Mouse (Mus musculus): Measurements from ENCODE around the gene Ftcd. TPM values are rescaled to one million over a fixed set of nuclear protein-coding genes. Genes with fewer than 3 reads are reported as not detected.

The Ftcd gene
- total RNA-seq, 1 experiment from 2014 or later, result not detected

DNA sequence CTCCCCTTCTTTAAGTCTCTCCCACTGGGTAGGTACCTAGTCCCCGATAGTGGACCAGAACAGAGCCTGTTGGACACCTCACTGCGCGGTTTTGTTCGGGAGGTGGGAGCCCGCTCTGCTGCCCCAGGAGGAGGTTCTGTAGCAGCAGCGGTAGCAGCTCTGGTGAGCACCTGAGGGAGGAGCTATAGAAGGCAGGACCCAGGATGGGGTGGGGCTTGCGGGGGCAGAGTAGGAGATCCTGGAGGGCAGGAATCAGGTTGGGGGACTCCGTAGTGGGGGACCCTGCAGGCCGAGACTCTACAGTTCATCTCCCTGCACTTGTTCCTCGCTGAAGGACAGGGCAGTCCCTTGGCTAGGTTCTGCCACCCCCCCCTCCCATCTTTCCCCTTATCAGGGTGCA, 8.7 kb downstream of the Ftcd start:
- no peak for ATAC-seq (replicated peaks in 1 of 2; ENCODE audit: insufficient read depth in 1 of 2, low FRiP score in 2 of 2, low TSS enrichment in 1 of 2, low read depth in 1 of 2, poor library complexity in 2 of 2, severe bottlenecking in 2 of 2)

DNA sequence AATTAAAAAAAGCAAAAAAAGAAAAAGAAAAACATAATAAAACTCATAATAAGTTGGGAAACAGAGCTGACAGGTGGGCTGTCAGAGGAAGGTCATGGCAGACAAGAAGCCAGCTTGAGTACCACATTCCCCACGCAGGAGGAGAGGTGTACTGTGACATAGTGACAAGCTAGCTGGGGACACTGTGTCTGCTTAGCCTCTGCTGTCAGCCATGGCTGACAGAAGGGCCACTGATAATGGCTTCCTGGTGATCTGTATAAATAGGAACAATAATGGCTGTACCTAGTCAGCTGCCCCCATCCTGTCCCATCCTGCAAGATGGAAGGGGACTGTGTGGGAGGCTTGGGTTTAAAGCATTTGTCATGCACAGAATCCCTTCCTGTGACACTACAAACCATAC, 10.7 kb downstream of the Ftcd start:
- ATAC-seq (replicated peaks in 1 of 2; ENCODE audit: insufficient read depth in 1 of 2, low FRiP score in 2 of 2, low TSS enrichment in 1 of 2, low read depth in 1 of 2, poor library complexity in 2 of 2, severe bottlenecking in 2 of 2), result no peak

- no peak for ATAC-seq (replicated peaks in 1 of 2; ENCODE audit: insufficient read depth in 1 of 2, low FRiP score in 2 of 2, low TSS enrichment in 1 of 2, low read depth in 1 of 2, poor library complexity in 2 of 2, severe bottlenecking in 2 of 2)
These were observed 14.7 kb downstream of the Ftcd start for GRCm38 (mm10) chr10:76590197-76590596.

DNA sequence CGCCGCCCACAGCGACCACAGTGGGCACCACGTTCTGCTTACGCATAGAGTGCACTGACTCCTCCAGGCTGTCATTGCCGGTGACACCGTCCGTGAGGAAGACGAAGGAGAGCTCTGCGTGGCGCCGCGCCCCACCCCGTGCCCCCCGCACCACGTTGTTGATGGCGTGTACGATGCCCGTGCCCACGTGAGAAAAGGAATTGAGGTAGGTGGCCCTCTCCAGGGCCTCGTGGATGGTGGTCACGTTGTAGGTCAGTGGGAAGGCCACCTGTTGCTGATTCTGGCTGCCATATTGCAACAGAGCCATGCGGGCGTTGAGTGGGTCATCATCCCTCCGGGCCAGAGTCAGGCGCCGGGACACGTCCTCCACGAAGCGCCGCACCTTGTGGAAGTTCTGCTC, 20.9 kb downstream of the Ftcd start:
- no peak for ATAC-seq (replicated peaks in 1 of 2; ENCODE audit: insufficient read depth in 1 of 2, low FRiP score in 2 of 2, low TSS enrichment in 1 of 2, low read depth in 1 of 2, poor library complexity in 2 of 2, severe bottlenecking in 2 of 2)

GRCm38 (mm10) chr10:76602690-76603089, 27.2 kb downstream of the Ftcd start:
- ATAC-seq (replicated peaks in 1 of 2; ENCODE audit: insufficient read depth in 1 of 2, low FRiP score in 2 of 2, low TSS enrichment in 1 of 2, low read depth in 1 of 2, poor library complexity in 2 of 2, severe bottlenecking in 2 of 2), result no peak

DNA sequence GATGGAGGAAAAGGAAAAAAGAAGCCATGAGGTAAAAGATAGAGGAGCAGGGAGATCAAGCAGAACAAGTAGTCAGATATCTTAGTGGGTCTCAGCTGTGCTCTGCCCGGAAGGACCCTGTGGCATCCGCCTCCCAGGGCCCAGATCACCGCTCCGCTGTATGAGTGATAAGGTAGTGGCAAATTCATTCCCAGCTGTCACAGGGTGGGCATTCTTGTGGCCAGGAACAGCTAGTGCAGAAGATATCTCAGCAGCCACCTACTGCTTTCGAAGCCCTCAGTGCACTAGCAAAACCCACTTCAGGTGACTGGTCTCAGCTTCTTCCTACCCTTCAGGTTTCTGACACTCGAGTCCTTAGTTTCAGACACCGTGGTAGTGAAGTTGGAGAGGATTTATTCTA, 37.0 kb downstream of the Ftcd start:
- ATAC-seq (replicated peaks in 1 of 2; ENCODE audit: insufficient read depth in 1 of 2, low FRiP score in 2 of 2, low TSS enrichment in 1 of 2, low read depth in 1 of 2, poor library complexity in 2 of 2, severe bottlenecking in 2 of 2), result no peak

DNA sequence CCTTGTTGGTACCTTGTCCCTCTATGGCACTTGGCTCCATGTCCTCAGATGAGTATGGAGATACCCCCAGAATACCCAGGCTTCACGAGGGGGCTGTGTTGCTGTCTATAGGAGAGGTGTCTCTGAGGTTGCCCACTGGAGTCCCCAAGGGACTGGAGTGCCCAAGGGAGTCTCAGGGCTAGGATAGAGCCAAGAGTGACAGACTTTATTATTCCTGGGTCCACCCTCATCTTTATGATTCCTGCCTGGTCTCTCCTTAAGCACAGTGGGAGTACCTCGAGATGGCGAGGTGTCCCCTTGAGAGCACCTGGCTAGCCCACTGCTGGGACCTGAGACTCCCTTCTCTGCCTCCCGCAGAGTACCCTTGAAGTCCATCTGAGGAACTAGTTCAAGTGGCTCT, 47.0 kb downstream of the Ftcd start:
- ATAC-seq (replicated peaks in 1 of 2; ENCODE audit: insufficient read depth in 1 of 2, low FRiP score in 2 of 2, low TSS enrichment in 1 of 2, low read depth in 1 of 2, poor library complexity in 2 of 2, severe bottlenecking in 2 of 2), result no peak

- peak; percentile 37 to 58; a peak in 2 of 4 replicates for ATAC-seq (replicated peaks in 1 of 2; ENCODE audit: insufficient read depth in 1 of 2, low FRiP score in 2 of 2, low TSS enrichment in 1 of 2, low read depth in 1 of 2, poor library complexity in 2 of 2, severe bottlenecking in 2 of 2)
These were observed 47.7 kb downstream of the Ftcd start, which contains the start of gene Col6a2 for GRCm38 (mm10) chr10:76622928-76623680. TSS of gene Col6a2 (minus strand) at chr10:76623630.

- ATAC-seq (replicated peaks in 1 of 2; ENCODE audit: insufficient read depth in 1 of 2, low FRiP score in 2 of 2, low TSS enrichment in 1 of 2, low read depth in 1 of 2, poor library complexity in 2 of 2, severe bottlenecking in 2 of 2), result no peak
These were observed 48.3 kb downstream of the Ftcd start for GRCm38 (mm10) chr10:76623734-76624133.

DNA sequence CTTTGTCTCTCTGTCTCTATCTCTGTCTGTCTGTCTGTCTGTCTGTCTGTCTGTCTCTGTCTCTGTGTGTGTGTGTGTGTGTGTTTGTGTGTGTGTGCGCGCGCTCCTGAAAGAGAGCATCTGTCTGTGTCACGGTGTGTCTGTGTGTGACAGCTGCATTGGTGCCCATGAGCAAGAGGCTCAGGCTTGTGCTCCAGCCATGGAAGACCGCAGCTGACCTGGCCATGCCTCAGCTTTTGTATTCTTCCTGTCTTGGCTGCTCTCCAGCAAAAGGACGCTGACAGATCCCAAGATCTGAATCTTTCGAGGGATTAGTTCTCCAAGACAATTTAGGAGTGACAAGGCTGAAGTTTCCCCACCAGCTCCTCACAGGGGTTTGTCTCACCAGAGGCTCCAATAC, 49.5 kb downstream of the Ftcd start:
- no peak for ATAC-seq (replicated peaks in 1 of 2; ENCODE audit: insufficient read depth in 1 of 2, low FRiP score in 2 of 2, low TSS enrichment in 1 of 2, low read depth in 1 of 2, poor library complexity in 2 of 2, severe bottlenecking in 2 of 2)

DNA sequence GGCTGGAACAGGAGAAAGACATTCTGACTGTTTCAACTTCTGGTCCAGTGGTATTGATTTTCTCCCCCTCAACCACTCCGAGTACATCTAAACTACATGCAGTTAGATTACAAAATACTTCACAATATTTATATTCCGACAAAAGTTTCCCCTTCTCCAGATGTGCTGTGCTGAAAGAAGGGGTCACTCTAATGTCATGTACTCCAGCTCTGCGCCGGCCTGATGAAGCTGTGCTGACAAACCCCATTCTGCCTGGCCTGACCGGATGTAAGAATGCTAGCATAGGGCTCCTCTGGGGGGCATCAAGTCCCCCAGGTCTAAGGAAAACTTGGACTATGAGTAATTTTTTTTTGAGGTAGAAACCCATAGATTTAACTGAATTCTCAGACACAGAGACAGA, 52.3 kb downstream of the Ftcd start:
- no peak for ATAC-seq (replicated peaks in 1 of 2; ENCODE audit: insufficient read depth in 1 of 2, low FRiP score in 2 of 2, low TSS enrichment in 1 of 2, low read depth in 1 of 2, poor library complexity in 2 of 2, severe bottlenecking in 2 of 2)

DNA sequence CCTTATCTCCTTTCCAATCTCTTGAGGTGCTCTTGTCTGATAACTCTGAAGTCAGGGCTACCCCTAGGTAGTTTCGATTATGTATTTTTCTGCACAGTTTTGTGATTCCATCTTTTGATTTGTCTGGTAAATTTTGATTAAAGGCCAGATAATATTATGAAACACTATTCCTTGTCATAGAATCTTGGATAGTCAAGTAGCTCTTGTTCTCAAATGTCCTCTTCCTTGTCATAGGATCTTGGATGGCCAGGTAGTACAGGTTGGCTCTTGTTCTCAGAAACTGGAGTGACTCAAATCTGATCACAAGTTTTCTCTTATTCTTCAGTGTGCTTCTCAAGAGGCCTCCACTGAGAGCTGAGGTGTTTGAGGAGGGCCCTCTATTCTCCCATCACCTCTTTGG, 55.2 kb downstream of the Ftcd start:
- ATAC-seq (replicated peaks in 1 of 2; ENCODE audit: insufficient read depth in 1 of 2, low FRiP score in 2 of 2, low TSS enrichment in 1 of 2, low read depth in 1 of 2, poor library complexity in 2 of 2, severe bottlenecking in 2 of 2), result no peak

DNA sequence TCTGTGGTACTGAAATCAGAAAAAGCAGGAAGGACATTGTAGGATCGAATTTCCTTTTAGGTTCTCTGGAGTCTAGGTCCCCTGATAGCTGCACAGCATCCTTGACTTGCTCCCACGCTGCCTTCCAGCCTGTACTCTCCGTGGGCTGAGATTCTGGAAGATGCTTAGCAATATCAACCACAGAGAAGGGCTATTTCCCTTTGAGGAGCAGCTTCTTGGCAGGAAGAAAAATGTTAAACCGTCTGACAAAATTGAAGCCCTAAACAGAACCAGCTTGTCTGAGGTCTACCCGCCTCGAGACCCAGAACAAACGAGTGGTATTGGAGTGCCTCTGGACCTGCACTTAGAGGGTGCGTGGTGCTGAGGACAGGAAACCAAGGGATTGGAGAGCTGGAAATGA, 57.2 kb downstream of the Ftcd start:
- ATAC-seq (replicated peaks in 1 of 2; ENCODE audit: insufficient read depth in 1 of 2, low FRiP score in 2 of 2, low TSS enrichment in 1 of 2, low read depth in 1 of 2, poor library complexity in 2 of 2, severe bottlenecking in 2 of 2), result no peak

GRCm38 (mm10) chr10:76634094-76634571, 58.7 kb downstream of the Ftcd start:
- no peak for ATAC-seq (replicated peaks in 1 of 2; ENCODE audit: insufficient read depth in 1 of 2, low FRiP score in 2 of 2, low TSS enrichment in 1 of 2, low read depth in 1 of 2, poor library complexity in 2 of 2, severe bottlenecking in 2 of 2)

- no peak for ATAC-seq (replicated peaks in 1 of 2; ENCODE audit: insufficient read depth in 1 of 2, low FRiP score in 2 of 2, low TSS enrichment in 1 of 2, low read depth in 1 of 2, poor library complexity in 2 of 2, severe bottlenecking in 2 of 2)
These were observed 59.1 kb downstream of the Ftcd start for GRCm38 (mm10) chr10:76634584-76634983.

DNA sequence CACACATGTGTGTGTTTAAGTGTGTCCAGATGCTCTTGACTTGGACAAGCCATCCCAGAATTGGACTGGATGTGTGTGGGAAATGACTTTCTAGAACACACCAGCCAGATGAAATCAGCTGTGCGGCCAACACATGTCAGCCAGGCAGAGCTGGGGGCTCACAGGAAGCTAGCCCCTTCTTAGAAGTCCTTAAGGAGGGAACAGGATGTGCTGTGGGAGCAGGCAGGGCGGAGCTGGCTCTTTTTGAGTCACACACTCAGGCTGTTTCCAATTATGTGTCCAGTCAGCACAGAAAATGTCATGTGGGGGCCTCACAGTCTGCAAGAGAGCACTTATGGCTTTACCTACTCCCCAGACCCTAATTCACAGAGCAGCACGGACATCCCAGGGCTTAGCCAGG, 60.6 kb downstream of the Ftcd start:
- no peak for ATAC-seq (replicated peaks in 1 of 2; ENCODE audit: insufficient read depth in 1 of 2, low FRiP score in 2 of 2, low TSS enrichment in 1 of 2, low read depth in 1 of 2, poor library complexity in 2 of 2, severe bottlenecking in 2 of 2)

DNA sequence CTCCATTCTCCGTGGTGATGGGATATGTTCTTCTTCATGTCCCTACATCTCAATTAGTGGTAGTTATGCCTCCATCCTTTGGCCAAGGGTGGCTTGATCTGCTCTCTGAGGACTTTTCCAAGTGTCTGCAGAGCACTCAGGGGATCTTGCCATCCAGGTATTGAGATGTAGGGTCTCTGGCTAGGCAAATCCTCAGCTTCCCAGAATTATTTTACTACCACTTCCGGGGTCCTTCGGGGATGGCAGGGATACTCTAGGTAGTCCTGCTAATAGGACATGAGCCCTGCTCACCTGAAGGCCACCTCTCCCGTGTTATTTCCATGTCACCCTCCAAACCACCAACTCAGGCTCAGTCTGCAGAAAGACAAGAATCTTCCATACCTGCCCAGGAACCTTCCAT, 61.2 kb downstream of the Ftcd start:
- no peak for ATAC-seq (replicated peaks in 1 of 2; ENCODE audit: insufficient read depth in 1 of 2, low FRiP score in 2 of 2, low TSS enrichment in 1 of 2, low read depth in 1 of 2, poor library complexity in 2 of 2, severe bottlenecking in 2 of 2)
